Comparison of ENCODE assay signal across 11 mouse cellular contexts in genomic region chr5:67097106-67098050, GRCm38 (mm10). TPM values are rescaled to one million over a fixed set of nuclear protein-coding genes. Genes with fewer than 3 reads are reported as not detected.
DNase-seq lines count a peak whose midpoint lies in the region; ATAC-seq and TF ChIP-seq lines count a peak whose summit lies in the region.
"Had no signal": no experiment of that assay in that cellular context is flagged by ENCODE, and none has a peak within 500 bp of the region (broad histone marks: within the 10 kb centered on the region; RNA-seq: fewer than 3 reads in every experiment).

No protein-coding gene starts in this region.

- 2% methylated on average over 41 of the region's 41 CpGs for WGBS in kidney, postnatal 0 days
- WGBS in kidney, embryonic 16.5 days = under 1% methylated on average over 41 of the region's 41 CpGs

- no peaks in the 10 kb centered on the region for H3K4me1 ChIP-seq in kidney, postnatal 0 days (replicated peaks; ENCODE audit: insufficient read depth, low read length)
- peaks cover 7% of the 10 kb centered on the region; the same call in 1 of the 2 replicates for H3K4me1 ChIP-seq in kidney, embryonic 16.5 days (ENCODE audit: insufficient read depth, low read length)

- DNase-seq in cerebellum, postnatal 10 days = peak; percentile 30 to 57
- DNase-seq in kidney, postnatal 0 days (ENCODE audit: low spot score) = peak; percentile 18
- peak; percentile 60 for DNase-seq in embryo, embryonic 9.5 days (ENCODE audit: extremely low spot score)
- DNase-seq in kidney, postnatal 4 days = peak; percentile 30 to 54
- no peak for DNase-seq in left cerebral cortex, adult 11 months (ENCODE audit: low spot score)
- no peak for DNase-seq in layer of hippocampus, postnatal 25 days (ENCODE audit: extremely low spot score in 1 of 2, low spot score in 1 of 2)

- peaks cover 94% of the 10 kb centered on the region for H3K27me3 ChIP-seq in kidney, postnatal 0 days (ENCODE audit: insufficient read depth, low read length)
- H3K27me3 ChIP-seq in kidney, embryonic 16.5 days (ENCODE audit: insufficient read depth, low read length) = peaks cover 93% of the 10 kb centered on the region

- no peak for ATAC-seq in cerebellum, adult (ENCODE audit: insufficient number of reproducible peaks, low FRiP score, low TSS enrichment)
- no peak for ATAC-seq in kidney, postnatal 0 days (replicated peaks; ENCODE audit: low FRiP score, low read depth)
- no peak for ATAC-seq in kidney, embryonic 16.5 days (ENCODE audit: low FRiP score, low TSS enrichment)

- H3K4me3 ChIP-seq in kidney, postnatal 0 days (replicated peaks; ENCODE audit: low read depth, low read length) = no peak overlapping the region
- no peak overlapping the region for H3K4me3 ChIP-seq in kidney, embryonic 16.5 days (ENCODE audit: low read length)
- H3K4me3 ChIP-seq: liver, embryonic 15.5 days had no signal

- TF ChIP-seq CTCF in kidney, postnatal 0 days (IDR thresholded peaks at IDR 0.05; ENCODE audit: low read depth) = no peak

- no peak overlapping the region for H3K9ac ChIP-seq in kidney, postnatal 0 days (ENCODE audit: low read depth, low read length)
- no peak overlapping the region for H3K9ac ChIP-seq in kidney, embryonic 16.5 days (replicated peaks; ENCODE audit: low read length)
- H3K9ac ChIP-seq: liver, embryonic 15.5 days had no signal

- H3K36me3 ChIP-seq in kidney, postnatal 0 days (ENCODE audit: insufficient read depth, low read length) = no peaks in the 10 kb centered on the region
- H3K36me3 ChIP-seq in kidney, embryonic 16.5 days (ENCODE audit: insufficient read depth, low read length) = no peaks in the 10 kb centered on the region
- H3K36me3 ChIP-seq: liver, embryonic 15.5 days had no signal

- no peaks in the 10 kb centered on the region for H3K9me3 ChIP-seq in kidney, postnatal 0 days (replicated peaks; ENCODE audit: low read length)
- no peaks in the 10 kb centered on the region for H3K9me3 ChIP-seq in kidney, embryonic 16.5 days (ENCODE audit: low read length)
- H3K9me3 ChIP-seq: liver, embryonic 15.5 days had no signal

- no peak overlapping the region for H3K4me2 ChIP-seq in kidney, postnatal 0 days (ENCODE audit: low read length)
- H3K4me2 ChIP-seq in kidney, embryonic 16.5 days (replicated peaks; ENCODE audit: low read depth, low read length) = no peak overlapping the region

- H3K27ac ChIP-seq in kidney, postnatal 0 days = no peak overlapping the region
- no peak overlapping the region for H3K27ac ChIP-seq in kidney, embryonic 16.5 days (ENCODE audit: low read length)
- H3K27ac ChIP-seq: liver, embryonic 15.5 days had no signal

RNA-seq across cellular contexts. Expression of gene Phox2b, which starts 1.7 kb away (rescaled TPM):
- polyA plus RNA-seq in kidney, postnatal 0 days (2015; fragmentation: Nextera tagmentation; extraction: Ambion mirVana) = 0.21 TPM in 1 of 2 replicates, not detected in the other
- polyA plus RNA-seq in kidney, embryonic 16.5 days (2015; fragmentation: Nextera tagmentation; extraction: Ambion mirVana) = 0.53 and 0.64 TPM in 2 replicates
- total RNA-seq in layer of hippocampus, postnatal 25 days (2021) = not detected
- total RNA-seq: layer of hippocampus, adult 18-20 months had no signal
- polyA plus RNA-seq: frontal cortex, adult 2 months had no signal

Comparison
In these comparisons a context has a peak if more than half of its experiments do, and no peak if none do; other contexts are left out.
1. DNase-seq: peak in cerebellum, postnatal 10 days (2 of 2), kidney, postnatal 0 days (single experiment), embryo, embryonic 9.5 days (single experiment) and kidney, postnatal 4 days (2 of 2); none in left cerebral cortex, adult 11 months (single experiment) and layer of hippocampus, postnatal 25 days (0 of 2).